Mouse (Mus musculus): ENCODE data around the gene Hbb-bt.
"Not testable (repeated sequence)": the region's sequence is repeated elsewhere in the genome, so short reads cannot be mapped to it uniquely, and the experiment has no call there.

The Hbb-bt gene

DNA sequence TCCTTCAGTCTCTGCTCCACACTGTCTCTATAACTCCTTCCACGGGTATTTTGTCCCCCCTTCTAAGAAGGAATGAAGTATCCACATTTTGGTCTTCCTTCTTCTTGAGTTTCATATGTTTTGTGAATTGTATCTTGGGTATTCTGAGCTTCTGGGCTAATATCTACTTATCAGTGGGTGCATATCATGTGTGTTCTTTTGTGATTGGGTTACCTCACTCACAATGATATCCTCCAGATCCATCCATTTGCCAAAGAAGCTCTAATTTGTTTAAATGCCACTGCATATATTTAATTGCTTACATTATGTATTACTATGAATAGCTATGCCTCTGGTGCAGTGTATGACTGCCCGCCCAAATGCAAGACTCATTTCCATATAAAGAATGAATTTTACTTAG is 5.7 kb downstream of the Hbb-bt start:
- DNase-seq, result not testable (repeated sequence)

DNA sequence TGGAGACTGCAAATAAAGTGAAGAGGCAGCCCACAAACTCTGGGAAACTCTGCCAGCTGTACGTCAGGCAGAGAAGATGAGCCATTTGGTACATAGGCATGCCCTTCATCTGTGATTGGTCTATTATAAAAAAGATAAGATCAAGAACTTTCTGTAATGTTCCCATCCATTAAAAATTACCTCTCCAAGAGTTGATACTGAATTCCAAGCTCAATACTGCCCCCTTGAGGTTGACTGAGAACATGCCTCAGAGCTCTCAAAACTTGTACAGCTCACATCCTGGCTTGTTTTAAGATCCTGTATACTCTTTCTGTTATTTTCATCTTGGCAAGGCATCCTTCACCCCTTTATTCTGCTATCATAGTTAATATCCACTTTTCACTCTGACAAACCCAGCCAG is 6.9 kb downstream of the Hbb-bt start:
- no peak for DNase-seq

DNA sequence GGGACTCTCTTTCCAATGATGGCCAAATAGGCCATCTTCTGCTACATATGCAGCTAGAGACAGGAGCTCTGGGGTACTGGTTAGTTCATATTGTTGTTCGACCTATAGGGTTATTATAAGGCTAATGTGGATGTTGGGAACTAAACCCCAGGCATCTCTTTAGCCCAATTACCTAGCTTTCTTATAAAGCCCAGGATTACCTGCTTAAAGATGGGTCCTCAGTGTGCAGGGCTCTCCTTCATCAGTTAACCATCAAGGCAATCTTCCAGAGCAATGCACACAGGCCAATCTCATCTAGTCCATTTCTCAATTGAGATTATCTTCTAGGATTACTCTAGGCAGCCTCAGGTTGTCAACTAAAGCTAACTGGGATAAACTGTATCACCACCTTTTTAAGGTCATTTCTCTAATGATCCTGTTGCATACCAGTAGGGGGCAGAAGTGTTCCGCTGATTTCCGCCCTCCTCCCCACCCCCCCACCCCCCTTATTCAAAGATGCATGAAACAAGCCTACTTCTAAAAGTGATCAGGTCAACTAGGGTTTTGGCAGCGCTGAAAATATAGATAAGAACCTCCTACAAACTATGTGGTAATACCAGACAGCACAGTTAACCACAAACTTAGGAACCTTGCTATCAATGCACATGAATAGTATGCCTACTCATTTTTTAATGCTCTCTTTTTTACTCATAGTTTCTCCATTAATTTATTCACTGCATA is 21.0 kb downstream of the Hbb-bt start:
- DNase-seq, result no peak

DNA sequence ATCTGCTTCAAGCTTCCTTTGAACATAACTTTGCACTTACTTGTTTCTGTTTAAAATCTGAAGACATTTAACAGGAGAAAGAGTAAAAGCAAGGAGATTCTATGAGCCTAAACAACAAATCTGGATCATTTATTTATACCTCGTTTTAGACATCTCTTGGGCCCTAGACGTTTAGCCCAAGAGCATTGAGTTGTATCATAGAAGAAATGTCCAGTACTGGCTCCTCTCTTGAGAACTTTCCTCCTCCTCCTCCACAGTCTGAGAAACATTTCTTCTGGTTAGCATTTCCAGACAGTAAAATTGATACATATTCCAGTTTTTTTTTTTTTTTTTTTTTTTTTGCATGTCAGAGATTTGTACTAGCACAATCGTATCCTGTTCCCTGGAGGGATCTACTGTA is 22.1 kb downstream of the Hbb-bt start, which contains the start of gene Olfr67:
Olfr67 (minus strand) TSS at position 101 of the 400 bp plus-strand sequence.
- no peak for DNase-seq

DNA sequence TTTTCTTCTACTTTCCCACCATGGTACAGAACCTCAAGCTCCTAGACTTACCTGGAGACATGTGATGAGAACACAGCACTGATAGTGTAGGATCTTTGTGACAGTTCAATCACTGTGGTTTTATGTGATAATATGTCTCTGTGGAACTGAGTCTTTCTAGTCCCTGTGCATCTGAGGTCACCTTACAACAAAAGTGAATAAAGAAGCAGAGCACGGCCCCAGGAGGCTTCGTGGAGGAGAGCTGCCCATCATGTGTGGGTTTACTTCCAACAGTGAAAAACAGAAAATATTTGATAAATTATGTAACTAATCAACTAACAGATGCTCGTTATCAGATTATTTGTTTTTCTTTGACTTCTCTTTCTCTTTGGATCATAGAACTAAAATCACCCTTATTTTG is 34.2 kb downstream of the Hbb-bt start, which contains the start of gene Olfr68:
Olfr68 (minus strand) TSS at position 101 of the 400 bp plus-strand sequence.
- DNase-seq, result no peak

DNA sequence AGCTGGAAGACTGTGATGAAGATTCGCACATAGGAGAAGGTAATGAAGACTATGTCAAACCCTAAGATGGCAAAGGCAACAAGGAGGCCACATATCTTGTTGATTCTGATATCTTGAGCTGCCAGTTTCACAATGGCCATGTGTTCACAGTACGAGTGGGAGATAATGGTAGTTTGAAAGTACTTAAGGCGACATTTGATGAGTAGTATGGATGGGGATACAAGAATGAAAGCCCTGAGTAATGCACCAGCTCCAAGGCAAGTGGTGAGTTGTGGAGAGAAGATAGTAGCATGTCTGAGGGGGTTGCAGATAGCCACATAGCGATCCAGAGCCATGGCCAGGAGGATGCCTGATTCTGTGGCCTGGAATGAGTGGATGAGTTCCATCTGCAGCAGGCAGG is 36.1 kb downstream of the Hbb-bt start:
- DNase-seq, result not testable (repeated sequence)

DNA sequence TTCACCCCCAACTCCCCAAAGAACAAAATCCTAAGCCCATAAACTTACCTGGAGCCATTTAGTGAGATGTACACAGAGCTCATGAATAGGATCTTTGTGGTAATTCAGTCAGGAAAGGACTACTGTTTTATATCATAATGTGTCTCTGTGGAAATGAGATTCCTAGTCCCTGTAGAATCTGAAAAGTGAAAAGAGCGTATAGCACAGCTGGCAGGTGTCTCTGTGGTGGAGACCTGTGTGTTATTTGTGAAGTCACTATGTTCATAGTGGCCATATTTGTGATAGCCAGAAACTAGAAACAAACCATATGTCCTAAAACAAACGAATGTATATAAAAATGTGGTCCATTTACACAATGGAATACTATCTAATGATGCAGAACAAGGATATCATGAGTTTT is 42.3 kb downstream of the Hbb-bt start, which contains the start of gene Olfr69:
Olfr69 (minus strand) TSS at position 101 of the 400 bp plus-strand sequence.
- no peak for DNase-seq

DNA sequence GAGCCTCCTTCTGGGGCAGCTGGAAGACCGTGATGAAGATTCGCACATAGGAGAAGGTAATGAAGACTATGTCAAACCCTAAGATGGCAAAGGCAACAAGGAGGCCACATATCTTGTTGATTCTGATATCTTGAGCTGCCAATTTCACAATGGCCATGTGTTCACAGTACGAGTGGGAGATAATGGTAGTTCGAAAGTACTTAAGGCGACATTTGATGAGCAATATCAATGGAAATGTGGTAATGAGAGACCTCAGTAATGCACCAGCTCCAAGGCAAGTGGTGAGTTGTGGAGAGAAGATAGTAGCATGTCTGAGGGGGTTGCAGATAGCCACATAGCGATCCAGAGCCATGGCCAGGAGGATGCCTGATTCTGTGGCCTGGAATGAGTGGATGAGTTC is 46.1 kb downstream of the Hbb-bt start:
- not testable (repeated sequence) for DNase-seq
